Mouse (Mus musculus) lung, postnatal 0 days (tissue): ENCODE measurements around the gene Atp6v0a4.

Source experiments
- CTCF ChIP-seq: IDR thresholded peaks from 2 replicates; pipeline ENCODE4 v1.5.1; 2016; ENCODE audit warnings: antibody characterized with exemption, mild to moderate bottlenecking
- EP300 ChIP-seq: IDR thresholded peaks from 2 replicates; pipeline ENCODE4 v1.6.1; 2016; ENCODE audit warnings: antibody characterized with exemption, mild to moderate bottlenecking, control low read depth

- TF ChIP-seq CTCF = no peak
- no peak for TF ChIP-seq EP300
Measured at GRCm38 (mm10) chr6:38064621-38065020, 59.8 kb downstream of the Atp6v0a4 start.
